Mouse (Mus musculus): ENCODE measurements around the gene Wtip.
A peak's percentile ranks its signal among the peaks of the same experiment; 100 is the strongest.

GRCm38 (mm10) chr7:34168470-34169251 lies 35.6 kb upstream of the Wtip start:
- TF ChIP-seq CTCF (IDR thresholded peaks at IDR 0.05; ENCODE audit: control insufficient read depth, insufficient read depth, low read length) (no peak), POLR2A (IDR thresholded peaks at IDR 0.05; ENCODE audit: borderline replicate concordance, control insufficient read depth, low read depth, low read length) (peak; percentile 87)

Data from bone marrow, adult 2 months (tissue).